Mouse (Mus musculus) megakaryocyte, embryonic 14.5 days (primary cell): Measurements from ENCODE around the gene Enpp5.

Experiments
- FLI1 ChIP-seq: IDR thresholded peaks from 2 replicates; pipeline ENCODE4 v1.6.1; 2012; ENCODE audit warnings: low read length, inconsistent platforms, mixed read lengths
- GATA1 ChIP-seq: IDR thresholded peaks from 3 replicates; pipeline ENCODE4 v1.6.1; 2012; ENCODE audit warnings: mixed read lengths, low read length, inconsistent platforms, borderline replicate concordance

GRCm38 (mm10) chr17:44100906-44101305, 22.3 kb downstream of the Enpp5 start:
- TF ChIP-seq GATA1 (no peak), FLI1 (no peak)
